Mouse (Mus musculus) myocyte (in vitro differentiated cells): ENCODE measurements around the gene Acap1. TPM values are rescaled to one million over a fixed set of nuclear protein-coding genes. Genes with fewer than 3 reads are reported as not detected.

Source experiments
- H3K27me3 ChIP-seq: one replicate; pipeline ENCODE4 v1.6.1; 2011; ENCODE audit not compliant: control insufficient read depth, insufficient read depth, insufficient read length
- H3K36me3 ChIP-seq: one replicate; pipeline ENCODE4 v1.6.1; 2011; ENCODE audit not compliant: control insufficient read depth, insufficient read depth
- H3K4me2 ChIP-seq: one replicate; pipeline ENCODE4 v1.6.1; 2011; ENCODE audit warnings: low read depth, control low read depth
- H3K4me3 ChIP-seq: one replicate; pipeline ENCODE4 v1.5.1; 2011; ENCODE audit warnings: mild to moderate bottlenecking, control low read depth, moderate library complexity
- H3K79me2 ChIP-seq: one replicate; pipeline ENCODE4 v1.6.1; 2011; ENCODE audit not compliant: control insufficient read depth, insufficient read depth
- H3ac ChIP-seq: one replicate; pipeline ENCODE4 v1.6.1; 2011; ENCODE audit not compliant: control insufficient read depth, insufficient read length
- CEBPB ChIP-seq: IDR thresholded peaks from 2 replicates; pipeline ENCODE4 v1.6.1; 2011; ENCODE audit warnings: mild to moderate bottlenecking, moderate library complexity; ENCODE audit not compliant: poor library complexity, insufficient read depth, severe bottlenecking
- MAX ChIP-seq: IDR thresholded peaks from one replicate; pipeline ENCODE4 v1.6.1; 2011; ENCODE audit warnings: low read depth, mild to moderate bottlenecking, control low read depth
- MYOD1 ChIP-seq, 3 experiments: IDR thresholded peaks; one replicate each; pipeline ENCODE4 v1.6.1; 2011; ENCODE audit warnings: control low read depth in 2 of 3, low read depth in 2 of 3, mild to moderate bottlenecking in 2 of 3, moderate library complexity in 1 of 3; ENCODE audit not compliant: insufficient read length in 2 of 3, control insufficient read depth in 1 of 3
- MYOG ChIP-seq, 3 experiments: IDR thresholded peaks; one replicate each; pipeline ENCODE4 v1.6.1; 2011; ENCODE audit warnings: control low read depth in 2 of 3, low read depth in 2 of 3, mild to moderate bottlenecking in 2 of 3; ENCODE audit not compliant: insufficient read length in 2 of 3, control insufficient read depth in 1 of 3, insufficient read depth in 1 of 3
- POLR2A ChIP-seq: IDR thresholded peaks from one replicate; pipeline ENCODE4 v1.6.1; 2011; ENCODE audit warnings: low read depth, mild to moderate bottlenecking, control low read depth, moderate library complexity; ENCODE audit not compliant: insufficient read length
- POLR2AphosphoS2 ChIP-seq: IDR thresholded peaks from one replicate; pipeline ENCODE4 v1.6.1; 2011; ENCODE audit warnings: low read depth, control low read depth; ENCODE audit not compliant: insufficient read length
- REST ChIP-seq: IDR thresholded peaks from one replicate; pipeline ENCODE4 v1.6.1; 2011; ENCODE audit warnings: mild to moderate bottlenecking, control low read depth, moderate library complexity; ENCODE audit not compliant: insufficient read depth, insufficient read length
- SRF ChIP-seq: IDR thresholded peaks from one replicate; pipeline ENCODE4 v1.6.1; 2011; ENCODE audit warnings: low read depth; ENCODE audit not compliant: control insufficient read depth, insufficient read length
- TCF12 ChIP-seq: IDR thresholded peaks from one replicate; pipeline ENCODE4 v1.6.1; 2011; ENCODE audit warnings: mild to moderate bottlenecking, control low read depth; ENCODE audit not compliant: poor library complexity, insufficient read depth, severe bottlenecking
- TCF3 ChIP-seq: IDR thresholded peaks from one replicate; pipeline ENCODE4 v1.6.1; 2011; ENCODE audit warnings: low read depth, control low read depth; ENCODE audit not compliant: insufficient read length
- USF1 ChIP-seq: IDR thresholded peaks from one replicate; pipeline ENCODE4 v1.6.1; 2011; ENCODE audit warnings: low read depth, mild to moderate bottlenecking, control low read depth, moderate library complexity
- polyA plus RNA-seq: library from polyadenylated mRNA; unstranded; fragments of >200 nt; fragmentation: generic; extraction: Trizol; gene quantifications from one replicate; pipeline ENCODE4 v1.2.1, GENCODE M21; 2012; ENCODE audit warnings: missing spikeins

Acap1 gene
- polyA plus RNA-seq, 1 experiment, result 1.4 TPM

DNA sequence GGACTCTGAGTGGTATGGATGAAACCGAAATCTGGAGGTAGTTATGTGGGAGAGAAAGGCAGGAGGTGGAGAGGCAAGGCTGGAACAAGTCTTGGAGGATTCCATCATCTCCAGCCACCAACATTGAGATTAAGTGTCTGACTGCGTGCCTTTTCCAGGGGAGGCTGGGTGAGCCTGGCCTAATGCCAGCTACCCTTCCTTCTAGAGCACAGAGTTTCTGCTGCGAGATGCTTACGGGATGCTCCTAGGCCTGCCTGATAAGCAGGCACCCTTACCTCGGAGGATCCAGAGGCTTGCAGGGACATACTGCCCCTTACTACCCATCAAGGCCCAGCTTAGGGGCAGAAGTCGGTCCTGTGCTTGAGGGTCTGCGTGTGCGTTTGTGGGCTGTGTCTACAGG is 61.8 kb downstream of the Acap1 start:
- Histone ChIP-seq H3K36me3 (no peaks in the 10 kb centered on the region), H3K4me2 (no peak overlapping the region), H3K79me2 (no peaks in the 10 kb centered on the region), H3ac (no peak overlapping the region), H3K4me3 (no peak overlapping the region), H3K27me3 (no peaks in the 10 kb centered on the region)
- no peak for TF ChIP-seq REST
- no peak for TF ChIP-seq TCF12
- no peak for TF ChIP-seq CEBPB
- TF ChIP-seq SRF, result no peak
- TF ChIP-seq MYOG (IDR thresholded peaks at IDR 0.05; ENCODE audit: control insufficient read depth in 1 of 3, insufficient read depth in 1 of 3, insufficient read length in 2 of 3, low read depth in 2 of 3), result no peak
- TF ChIP-seq MAX, result no peak
- TF ChIP-seq TCF3, result no peak
- TF ChIP-seq USF1, result no peak
- TF ChIP-seq POLR2AphosphoS2, result no peak
- no peak for TF ChIP-seq POLR2A
- no peak for TF ChIP-seq MYOD1 (IDR thresholded peaks at IDR 0.05; ENCODE audit: control insufficient read depth in 1 of 3, insufficient read length in 2 of 3, low read depth in 2 of 3)

Other genes starting within 250 kb of the Acap1 start
- 0.07 TPM for gene Sox15, start 240.2 kb downstream of the Acap1 start, polyA plus RNA-seq
- 39.1 TPM for gene Mpdu1, start 232.9 kb downstream of the Acap1 start, polyA plus RNA-seq
- gene Cd68, start 229.4 kb downstream of the Acap1 start, polyA plus RNA-seq, result 0.96 TPM
- 553 TPM for gene Eif4a1, start 223.1 kb downstream of the Acap1 start, polyA plus RNA-seq
- gene Senp3, start 213.5 kb downstream of the Acap1 start, polyA plus RNA-seq, result 70.5 TPM
- gene Tnfsf13, start 209.8 kb downstream of the Acap1 start, polyA plus RNA-seq, result 0.07 TPM
- gene Tnfsf12, start 199.7 kb downstream of the Acap1 start, polyA plus RNA-seq, result 5.5 TPM
- 1.6 TPM for gene Tnfsfm13, start 199.4 kb downstream of the Acap1 start, polyA plus RNA-seq
- 69.5 TPM for gene Polr2a, start 136.9 kb downstream of the Acap1 start, polyA plus RNA-seq
- gene Slc35g3, start 133.6 kb downstream of the Acap1 start, polyA plus RNA-seq, result 0.26 TPM
- 9.4 TPM for gene Zbtb4, start 129.6 kb downstream of the Acap1 start, polyA plus RNA-seq
- 95.3 TPM for gene Chrnb1, start 99.6 kb downstream of the Acap1 start, polyA plus RNA-seq
- gene Fgf11, start 93.7 kb downstream of the Acap1 start, polyA plus RNA-seq, result 17.5 TPM
- gene Tmem102, start 89.9 kb downstream of the Acap1 start, polyA plus RNA-seq, result 0.61 TPM
- gene Gm39566, start 80.2 kb downstream of the Acap1 start, polyA plus RNA-seq, result 0.02 TPM
- gene Spem2, start 77.1 kb downstream of the Acap1 start, polyA plus RNA-seq, result not detected
- 0.05 TPM for gene Spem1, start 73.4 kb downstream of the Acap1 start, polyA plus RNA-seq
- gene Nlgn2, start 57.8 kb downstream of the Acap1 start, polyA plus RNA-seq, result 12.8 TPM
- 259 TPM for gene Tmem256, start 57.0 kb downstream of the Acap1 start, polyA plus RNA-seq
- gene Plscr3, start 49.2 kb downstream of the Acap1 start, polyA plus RNA-seq, result 91.9 TPM
- not detected for gene Tnk1, start 36.8 kb downstream of the Acap1 start, polyA plus RNA-seq
- gene Tmem95, start 17.5 kb downstream of the Acap1 start, polyA plus RNA-seq, result not detected
- 24.5 TPM for gene Kctd11, start 14.1 kb downstream of the Acap1 start, polyA plus RNA-seq
- gene 2810408A11Rik, start 5.4 kb upstream of the Acap1 start, polyA plus RNA-seq, result 3.0 TPM
- gene Neurl4, start 5.5 kb upstream of the Acap1 start, polyA plus RNA-seq, result 42.2 TPM
- 38.0 TPM for gene Gps2, start 18.3 kb upstream of the Acap1 start, polyA plus RNA-seq
- gene Eif5a, start 26.4 kb upstream of the Acap1 start, polyA plus RNA-seq, result 1,243 TPM
- 0.12 TPM for gene Ybx2, start 40.3 kb upstream of the Acap1 start, polyA plus RNA-seq
- 14.1 TPM for gene Slc2a4, start 52.6 kb upstream of the Acap1 start, polyA plus RNA-seq
- not detected for gene Cldn7, start 69.2 kb upstream of the Acap1 start, polyA plus RNA-seq
- gene Ctdnep1, start 85.6 kb upstream of the Acap1 start, polyA plus RNA-seq, result 146 TPM
- gene Elp5, start 87.0 kb upstream of the Acap1 start, polyA plus RNA-seq, result 91.5 TPM
- 530 TPM for gene Gabarap, start 95.6 kb upstream of the Acap1 start, polyA plus RNA-seq
- 58.6 TPM for gene Phf23, start 100.2 kb upstream of the Acap1 start, polyA plus RNA-seq
- 24.3 TPM for gene Dvl2, start 105.1 kb upstream of the Acap1 start, polyA plus RNA-seq
- 130 TPM for gene Acadvl, start 119.9 kb upstream of the Acap1 start, polyA plus RNA-seq
- 26.8 TPM for gene Dlg4, start 121.4 kb upstream of the Acap1 start, polyA plus RNA-seq
- gene Asgr1, start 158.5 kb upstream of the Acap1 start, polyA plus RNA-seq, result 0.06 TPM
- 0.85 TPM for gene Asgr2, start 197.1 kb upstream of the Acap1 start, polyA plus RNA-seq
- 1.2 TPM for gene Mgl2, start 234.8 kb upstream of the Acap1 start, polyA plus RNA-seq